Mouse (Mus musculus): ENCODE data around the gene Mrps23. TPM values are rescaled to one million over a fixed set of nuclear protein-coding genes. Genes with fewer than 3 reads are reported as not detected.
A peak's percentile ranks its signal among the peaks of the same experiment; 100 is the strongest.

The Mrps23 gene
- polyA plus RNA-seq, 1 experiment from 2014 or later: 70.1 TPM

DNA sequence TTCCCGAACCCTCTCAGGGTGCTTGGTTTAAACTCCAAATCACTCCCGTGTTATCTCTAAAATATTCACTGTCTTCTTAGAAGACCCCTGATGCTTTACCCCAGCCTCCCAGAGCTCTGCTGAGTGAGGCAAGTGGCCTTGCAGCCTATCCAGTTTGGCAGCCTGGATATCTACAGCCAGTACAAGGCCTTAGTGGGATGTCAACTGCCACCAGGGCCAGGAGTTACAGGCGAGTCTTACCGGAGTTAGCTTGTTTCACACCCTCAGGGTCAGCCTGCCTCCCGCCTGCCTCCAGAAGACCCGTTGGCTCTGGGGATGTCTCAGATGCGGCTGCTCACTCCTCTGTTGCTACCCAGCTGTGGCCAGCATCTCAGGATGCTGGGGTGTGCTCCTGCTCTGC lies 14.4 kb downstream of the Mrps23 start:
- Histone ChIP-seq H3K4me3 (no peak overlapping the region), H3K27ac (no peak overlapping the region), H3K9ac (no peak overlapping the region), H3K9me3 (no peaks in the 10 kb centered on the region), H3K27me3 (replicated peaks) (no peaks in the 10 kb centered on the region), H3K4me1 (peaks cover 17% of the 10 kb centered on the region), H3K36me3 (no peaks in the 10 kb centered on the region), H3K4me2 (replicated peaks) (no peak overlapping the region)
- no peak for ATAC-seq (ENCODE audit: low FRiP score, low read depth)
- 70% methylated on average over 7 of the region's 7 CpGs for WGBS

DNA sequence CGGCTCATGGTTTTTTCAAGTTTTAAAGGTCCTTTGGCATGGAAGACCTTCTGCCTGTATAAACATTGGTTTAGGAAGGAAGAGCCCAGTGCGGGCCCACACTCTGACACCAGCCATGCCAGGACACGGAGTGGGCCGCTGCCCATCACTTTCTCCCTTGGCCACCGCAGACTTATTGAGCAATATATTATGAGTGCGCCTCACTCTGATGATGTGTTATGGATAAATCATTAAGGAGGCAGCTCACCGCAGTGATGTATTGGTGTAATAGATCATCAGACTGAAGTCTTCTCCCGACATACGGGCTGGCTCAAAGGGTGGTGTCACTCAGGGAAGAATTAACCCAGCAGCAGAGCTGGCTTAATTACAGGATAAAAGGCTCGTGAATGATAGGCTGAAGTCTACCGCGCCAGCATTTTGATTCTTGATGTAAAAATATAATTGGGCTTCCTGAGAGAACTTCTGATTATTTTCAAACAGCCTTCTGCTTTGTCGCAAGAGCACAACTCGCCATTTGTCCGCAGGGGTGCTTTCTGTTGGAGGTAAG lies 17.8 kb downstream of the Mrps23 start:
- no peak for ATAC-seq (ENCODE audit: low FRiP score, low read depth)
- no peaks in the 10 kb centered on the region for H3K27me3 ChIP-seq (replicated peaks)
- no peaks in the 10 kb centered on the region for H3K9me3 ChIP-seq
- H3K9ac ChIP-seq: no peak overlapping the region
- H3K4me2 ChIP-seq (replicated peaks): no peak overlapping the region
- H3K4me1 ChIP-seq: no peaks in the 10 kb centered on the region
- no peak overlapping the region for H3K27ac ChIP-seq
- no peak overlapping the region for H3K4me3 ChIP-seq
- H3K36me3 ChIP-seq: no peaks in the 10 kb centered on the region
- WGBS: 83% methylated on average over 15 of the region's 15 CpGs

DNA sequence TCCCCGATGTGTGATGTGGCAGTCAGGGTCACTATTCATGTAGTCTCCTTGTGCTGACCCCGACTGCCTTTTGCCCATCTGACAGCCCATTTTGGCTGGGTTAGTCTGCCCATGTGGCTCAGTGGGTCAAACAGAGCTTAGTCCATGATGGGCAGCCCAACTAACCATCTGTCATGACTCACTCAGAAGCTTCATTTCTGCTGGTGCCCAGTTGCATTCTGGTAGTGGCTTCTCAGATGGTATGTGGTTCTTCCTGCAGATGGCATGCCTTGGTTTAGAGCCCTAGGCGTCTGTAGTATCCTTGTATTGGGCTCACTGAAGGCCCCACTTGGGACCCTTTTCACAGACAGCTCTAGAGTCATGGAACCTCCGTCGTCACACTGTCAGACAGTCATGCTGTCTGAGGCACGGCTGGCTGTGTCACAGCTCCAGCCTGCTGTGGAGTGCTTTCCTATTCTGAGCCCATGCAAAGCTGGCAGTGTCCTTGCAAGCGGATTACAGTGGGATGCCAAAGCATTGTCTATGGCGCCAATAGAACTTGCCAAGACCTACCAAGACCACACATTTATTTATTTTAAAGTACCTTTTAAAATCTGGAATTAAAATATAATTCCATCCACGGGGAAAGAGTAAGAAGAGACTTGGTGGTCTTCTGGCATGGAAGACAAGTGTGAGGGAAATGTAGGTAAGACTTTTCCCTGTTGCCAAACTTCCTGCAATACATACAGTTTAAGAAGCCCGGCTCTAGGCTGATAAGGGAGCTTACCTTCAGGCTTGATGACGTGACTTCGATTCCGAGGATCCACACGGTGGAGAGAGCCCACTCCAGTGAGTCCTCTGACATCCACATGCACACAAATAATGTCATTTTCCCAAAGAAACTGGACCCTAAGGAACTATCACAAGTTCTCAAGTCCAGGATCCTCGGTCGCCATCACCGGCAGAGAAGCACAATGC lies 23.1 kb downstream of the Mrps23 start:
- H3K9ac ChIP-seq: no peak overlapping the region
- no peaks in the 10 kb centered on the region for H3K4me1 ChIP-seq
- no peaks in the 10 kb centered on the region for H3K9me3 ChIP-seq
- WGBS: 91% methylated on average over 17 of the region's 17 CpGs
- ATAC-seq (ENCODE audit: low FRiP score, low read depth): no peak
- H3K4me2 ChIP-seq (replicated peaks): no peak overlapping the region
- no peak overlapping the region for H3K27ac ChIP-seq
- H3K4me3 ChIP-seq: no peak overlapping the region
- H3K36me3 ChIP-seq: no peaks in the 10 kb centered on the region
- no peaks in the 10 kb centered on the region for H3K27me3 ChIP-seq (replicated peaks)

DNA sequence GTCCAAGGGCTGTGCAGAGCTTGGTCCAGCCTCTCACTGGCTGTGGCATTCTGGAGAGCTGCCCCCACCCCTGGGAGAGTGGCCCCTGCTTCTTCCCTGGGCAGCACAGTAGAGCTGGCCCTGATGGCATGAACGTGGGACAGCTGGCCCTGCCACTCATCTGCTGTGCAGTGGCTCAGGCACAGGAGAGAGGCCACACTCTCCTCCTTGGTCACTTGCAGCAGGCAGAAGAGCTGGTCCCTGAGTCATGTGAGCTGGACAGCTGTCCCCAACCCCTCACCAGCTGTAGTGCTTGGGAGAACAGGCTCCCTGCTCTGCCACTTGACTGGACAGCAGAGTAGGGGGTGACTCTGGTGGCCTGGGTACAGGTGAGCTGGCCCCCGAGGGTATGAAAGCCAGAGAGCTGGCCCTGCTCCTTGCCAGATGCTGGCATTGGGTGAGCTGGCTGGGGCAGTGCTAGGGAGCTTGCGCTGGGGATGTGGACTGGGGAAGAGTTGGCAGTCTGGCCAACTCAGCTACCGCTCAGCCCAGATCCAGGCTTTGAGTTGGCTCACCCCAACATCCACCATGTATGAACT lies 27.1 kb downstream of the Mrps23 start:
- Histone ChIP-seq H3K27me3 (replicated peaks) (no peaks in the 10 kb centered on the region), H3K9ac (no peak overlapping the region)
- WGBS: 80% methylated on average over 4 of the region's 4 CpGs

DNA sequence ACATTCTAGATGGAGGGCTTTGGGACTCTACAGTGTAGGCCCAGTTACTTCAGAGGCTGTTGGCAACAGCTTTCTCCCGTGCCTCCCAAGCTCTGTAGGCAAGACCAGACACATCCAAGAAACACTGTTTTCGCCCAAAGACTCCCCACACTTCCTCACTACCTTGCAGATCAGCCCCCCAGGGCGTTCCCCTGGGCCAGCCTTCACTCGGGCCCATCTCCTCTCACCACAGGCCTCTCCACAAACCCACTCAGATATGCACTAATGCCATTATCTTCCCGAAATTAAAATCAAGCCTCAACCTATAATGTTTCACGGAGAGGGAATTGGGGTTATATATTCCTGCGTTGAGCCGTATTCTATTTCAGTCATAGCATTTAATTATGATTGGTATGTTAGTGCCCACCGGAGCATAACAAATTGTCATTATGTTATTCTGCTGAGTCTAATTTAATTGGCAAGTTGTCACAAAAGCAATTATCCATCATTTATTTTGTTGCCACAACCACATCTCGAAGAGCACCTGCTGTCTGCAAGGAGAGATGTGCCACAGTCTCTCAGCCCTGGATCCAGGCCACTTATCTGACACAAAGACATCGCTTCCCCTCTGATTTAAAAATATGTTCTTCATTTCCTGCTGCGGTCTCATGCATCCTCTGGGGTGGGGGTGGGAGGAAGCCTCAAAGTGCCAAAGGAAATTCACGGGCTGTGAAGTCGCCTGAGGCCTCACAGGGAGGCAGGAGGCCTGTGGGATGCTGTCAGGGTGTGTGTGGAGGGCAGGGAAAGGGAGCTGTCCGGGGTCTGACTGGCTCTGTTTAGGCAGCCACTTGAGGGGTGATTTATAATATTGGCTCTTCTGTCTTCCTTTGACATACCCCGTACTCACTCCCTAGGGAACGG lies 29.6 kb downstream of the Mrps23 start:
- H3K9ac ChIP-seq: no peak overlapping the region
- peak; percentile 84 for ATAC-seq (ENCODE audit: low FRiP score, low read depth)
- H3K9me3 ChIP-seq: no peaks in the 10 kb centered on the region
- no peak overlapping the region for H3K4me3 ChIP-seq
- H3K4me2 ChIP-seq (replicated peaks): peak overlapping the region; percentile 19; the same call in 1 of the 2 replicates
- H3K4me1 ChIP-seq: peaks cover 45% of the 10 kb centered on the region
- H3K27ac ChIP-seq: peak overlapping the region; percentile 47; the same call in 1 of the 2 replicates
- 34% methylated on average over 17 of the region's 17 CpGs for WGBS
- H3K36me3 ChIP-seq: no peaks in the 10 kb centered on the region
- H3K27me3 ChIP-seq (replicated peaks): no peaks in the 10 kb centered on the region

More for the DNA sequence above, 27.1 kb downstream of the Mrps23 start:
- ATAC-seq (ENCODE audit: low FRiP score, low read depth): no peak
- Histone ChIP-seq H3K27ac (no peak overlapping the region), H3K36me3 (no peaks in the 10 kb centered on the region), H3K9me3 (no peaks in the 10 kb centered on the region), H3K4me3 (no peak overlapping the region), H3K4me2 (replicated peaks) (no peak overlapping the region), H3K4me1 (peaks cover 31% of the 10 kb centered on the region)

DNA sequence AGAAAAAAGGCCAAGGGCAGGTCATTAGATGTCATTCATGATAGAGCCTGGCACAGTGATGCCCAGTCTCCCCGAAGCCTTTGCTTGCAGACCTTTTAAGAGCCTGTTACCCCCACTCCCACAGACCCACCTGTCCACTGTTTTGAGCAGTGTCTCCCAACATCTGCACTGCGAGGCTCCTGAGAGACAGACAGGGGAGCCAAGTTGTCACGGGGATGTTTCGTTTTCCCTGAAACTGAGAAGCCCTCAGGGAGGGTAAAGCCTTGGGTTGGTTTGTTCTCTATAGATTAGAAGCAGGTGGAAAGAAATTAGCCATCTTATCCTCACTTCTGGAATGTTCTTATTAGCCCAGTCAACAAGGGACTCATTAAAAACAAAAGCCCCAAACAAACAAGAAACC lies 30.6 kb downstream of the Mrps23 start:
- Histone ChIP-seq H3K36me3 (no peaks in the 10 kb centered on the region), H3K9me3 (no peaks in the 10 kb centered on the region), H3K4me3 (no peak overlapping the region), H3K27me3 (replicated peaks) (no peaks in the 10 kb centered on the region), H3K4me2 (replicated peaks) (0 out of 2 replicates have a peak overlapping the region, but pooled peaks have one; percentile 19), H3K4me1 (peaks cover 55% of the 10 kb centered on the region), H3K27ac (no peak overlapping the region), H3K9ac (no peak overlapping the region)
- ATAC-seq (ENCODE audit: low FRiP score, low read depth): no peak
- WGBS: 30% methylated on average over 4 of the region's 4 CpGs

DNA sequence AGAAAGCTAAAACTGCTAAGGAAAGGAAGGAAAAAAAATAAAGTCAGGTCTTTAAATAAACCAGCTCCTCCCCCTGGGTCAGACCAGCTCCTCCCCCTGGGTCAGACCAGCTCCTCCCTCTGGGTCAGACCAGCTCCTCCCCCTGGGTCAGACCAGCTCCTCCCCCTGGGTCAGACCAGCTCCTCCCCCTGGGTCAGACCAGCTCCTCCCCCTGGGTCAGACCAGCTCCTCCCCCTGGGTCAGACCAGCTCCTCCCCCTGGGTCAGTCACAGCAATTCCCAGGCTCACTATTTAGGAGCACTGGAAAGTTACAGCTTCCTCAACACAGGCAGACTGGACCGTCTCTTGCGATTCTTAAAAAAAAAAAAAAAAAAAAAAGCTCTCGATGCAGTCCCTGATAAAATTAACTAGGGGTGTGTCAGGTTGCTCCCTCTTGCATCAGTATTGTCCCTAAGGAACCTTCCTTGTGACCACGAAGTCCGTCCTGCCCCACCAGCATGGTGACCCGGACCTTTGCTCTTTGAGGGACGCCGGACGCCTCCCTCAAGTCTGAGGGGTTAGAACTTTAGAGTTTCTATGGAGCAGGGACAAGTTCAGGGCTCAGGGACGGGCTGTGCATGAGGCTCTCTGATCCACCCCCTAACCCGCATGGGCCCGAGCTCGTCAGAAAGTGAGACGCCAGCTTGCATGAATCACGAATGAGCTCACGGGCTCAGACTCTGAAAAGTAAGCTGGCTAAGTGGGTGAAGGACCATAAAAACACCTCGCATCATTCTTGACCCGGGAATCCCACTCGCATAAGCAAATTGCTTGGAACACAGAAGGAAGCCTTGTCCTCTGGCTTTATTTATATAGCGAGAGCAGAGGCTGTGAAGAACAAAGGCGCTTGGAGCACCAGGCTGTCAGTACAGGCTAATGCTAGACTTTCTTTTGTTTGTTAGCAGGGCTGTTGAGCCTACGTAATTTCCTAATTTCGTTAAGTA lies 31.3 kb downstream of the Mrps23 start:
- peak; percentile 35; the same call in 1 of the 2 replicates for ATAC-seq (ENCODE audit: low FRiP score, low read depth)
- 3% methylated on average over 23 of the region's 23 CpGs for WGBS
- no peaks in the 10 kb centered on the region for H3K9me3 ChIP-seq
- H3K36me3 ChIP-seq: no peaks in the 10 kb centered on the region
- H3K27ac ChIP-seq: peak overlapping the region; percentile 61; the same call in 1 of the 2 replicates
- H3K27me3 ChIP-seq (replicated peaks): no peaks in the 10 kb centered on the region
- H3K4me3 ChIP-seq: no peak overlapping the region
- H3K4me2 ChIP-seq (replicated peaks): peak overlapping the region; percentile 39
- peaks cover 62% of the 10 kb centered on the region for H3K4me1 ChIP-seq
- H3K9ac ChIP-seq: no peak overlapping the region

DNA sequence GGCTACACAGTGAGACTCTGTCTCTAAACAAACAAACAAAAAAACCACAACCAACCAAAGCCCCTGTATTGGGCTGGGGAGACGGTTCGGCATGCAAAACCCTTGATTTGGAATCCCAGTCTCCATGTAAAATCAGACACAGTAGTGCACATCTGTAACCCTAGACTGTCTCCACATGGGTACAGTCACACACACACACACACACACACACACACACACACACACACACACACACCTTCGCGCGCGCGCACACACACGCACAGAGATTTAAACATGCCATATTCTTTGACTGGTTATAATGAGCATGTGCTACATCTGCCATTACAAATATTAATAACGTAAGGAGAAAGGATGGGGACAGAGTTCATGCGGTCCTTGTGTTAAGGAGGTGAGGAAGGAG lies 36.1 kb downstream of the Mrps23 start:
- H3K9ac ChIP-seq: no peak overlapping the region

DNA sequence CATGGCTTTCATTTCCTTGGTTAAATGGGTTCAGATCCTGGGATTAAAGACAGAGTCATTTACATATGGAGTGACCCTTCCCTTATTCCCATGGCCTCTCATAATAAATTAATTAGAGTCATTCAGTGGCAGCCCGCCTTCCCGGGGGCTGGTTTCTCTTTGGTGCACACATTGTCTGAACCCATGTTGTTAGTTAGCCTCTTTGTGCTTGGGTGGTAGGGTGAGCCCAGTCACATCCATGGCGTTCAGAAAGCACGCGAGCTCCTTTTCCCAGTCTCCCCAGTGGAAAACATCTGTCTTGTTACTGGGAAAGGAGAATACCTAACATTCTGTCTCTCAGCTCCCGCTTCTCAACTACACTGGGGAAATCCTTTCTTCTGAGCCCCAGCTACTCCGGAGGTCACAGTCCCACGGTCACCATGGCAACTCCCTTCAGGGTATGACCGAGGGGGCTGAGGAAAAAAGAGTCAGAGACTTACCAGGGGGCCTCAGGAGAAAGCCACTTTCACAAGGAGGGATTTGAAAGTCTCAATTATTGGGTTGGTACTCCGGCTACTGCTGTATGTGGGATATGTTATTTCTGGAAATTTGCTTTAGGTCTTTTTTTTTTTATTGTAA lies 36.7 kb downstream of the Mrps23 start:
- Histone ChIP-seq H3K9ac (no peak overlapping the region), H3K4me2 (replicated peaks) (peak overlapping the region; percentile 28; the same call in 1 of the 2 replicates), H3K27me3 (replicated peaks) (no peaks in the 10 kb centered on the region), H3K9me3 (no peaks in the 10 kb centered on the region), H3K4me1 (peaks cover 51% of the 10 kb centered on the region), H3K27ac (peak overlapping the region; percentile 66), H3K4me3 (no peak overlapping the region), H3K36me3 (no peaks in the 10 kb centered on the region)
- 3% methylated on average over 10 of the region's 10 CpGs for WGBS
- ATAC-seq (ENCODE audit: low FRiP score, low read depth): peak; percentile 84

More for the DNA sequence above, 36.1 kb downstream of the Mrps23 start:
- ATAC-seq (ENCODE audit: low FRiP score, low read depth): peak; percentile 19; the same call in 1 of the 2 replicates
- Histone ChIP-seq H3K9me3 (no peaks in the 10 kb centered on the region), H3K4me3 (no peak overlapping the region), H3K27me3 (replicated peaks) (no peaks in the 10 kb centered on the region), H3K36me3 (no peaks in the 10 kb centered on the region), H3K27ac (peak overlapping the region; percentile 66), H3K4me1 (peaks cover 55% of the 10 kb centered on the region), H3K4me2 (replicated peaks) (peak overlapping the region; percentile 28; the same call in 1 of the 2 replicates)
- 40% methylated on average over 10 of the region's 10 CpGs for WGBS

DNA sequence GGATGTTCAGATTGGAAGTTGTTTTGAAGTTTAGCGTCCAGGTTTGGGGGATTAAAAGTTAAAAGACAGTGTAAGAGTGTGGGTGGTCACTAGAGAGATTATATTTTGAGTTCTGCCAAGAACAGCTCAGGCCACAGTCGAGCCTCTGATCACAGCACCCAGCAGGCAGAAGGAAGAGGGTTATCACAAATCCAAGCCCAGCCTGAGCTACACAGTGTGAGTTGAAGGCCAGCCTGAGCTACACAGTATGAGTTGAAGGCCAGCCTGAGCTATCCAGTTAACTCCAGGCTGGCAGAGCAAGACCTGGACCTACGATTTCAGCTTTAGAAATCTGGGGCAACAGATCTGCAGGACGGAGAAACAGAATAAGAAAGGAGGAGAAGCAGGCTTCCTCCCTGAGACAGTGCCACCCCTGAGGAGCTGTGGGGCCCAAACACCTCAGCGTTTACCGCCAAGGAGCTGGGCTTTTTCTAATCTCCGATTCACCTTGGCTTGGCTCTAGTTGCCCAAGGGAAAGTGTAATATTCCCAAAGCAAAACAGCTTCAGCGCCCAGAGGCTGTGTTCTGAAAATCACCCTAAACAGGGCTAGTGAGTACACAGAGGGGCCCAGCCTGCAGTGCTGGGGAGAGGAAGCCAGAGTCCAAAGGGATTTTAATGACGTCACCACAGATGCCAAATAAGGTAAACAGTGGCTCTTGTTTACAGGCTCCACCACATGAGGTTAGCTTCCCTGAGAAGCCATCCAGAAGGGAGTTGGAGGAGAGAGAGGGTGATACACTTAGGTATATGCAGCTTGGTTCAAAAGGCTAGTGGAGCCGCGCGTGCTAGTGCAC lies 37.5 kb downstream of the Mrps23 start:
- Histone ChIP-seq H3K36me3 (no peaks in the 10 kb centered on the region), H3K4me3 (no peak overlapping the region), H3K9me3 (no peaks in the 10 kb centered on the region), H3K27me3 (replicated peaks) (no peaks in the 10 kb centered on the region), H3K4me2 (replicated peaks) (no peak overlapping the region; the same call in 1 of the 2 replicates), H3K27ac (peak overlapping the region; percentile 17), H3K4me1 (peaks cover 44% of the 10 kb centered on the region), H3K9ac (no peak overlapping the region)
- ATAC-seq (ENCODE audit: low FRiP score, low read depth): no peak
- WGBS: 37% methylated on average over 12 of the region's 12 CpGs

Data from neural tube, embryonic 12.5 days (tissue).